Mouse (Mus musculus): ENCODE data around the gene Ddx47.

- TF ChIP-seq CTCF (IDR thresholded peaks at IDR 0.05; ENCODE audit: low read depth, low read length), result no peak
- TF ChIP-seq POLR2A (IDR thresholded peaks at IDR 0.05; ENCODE audit: extremely low read depth, insufficient read depth, low read length), result no peak
Observed at GRCm38 (mm10) chr6:135006372-135006771, 5.0 kb upstream of the Ddx47 start.
